Mouse (Mus musculus) hindbrain, embryonic 10.5 days (tissue): Measurements from ENCODE around the gene Extl2. TPM values are rescaled to one million over a fixed set of nuclear protein-coding genes. Genes with fewer than 3 reads are reported as not detected.
A peak's percentile ranks its signal among the peaks of the same experiment; 100 is the strongest.

Experiments used
- DNase-seq: peaks from one replicate; pipeline ENCODE4 v3.0.0-alpha.2; 2017; ENCODE audit warnings: low spot score
- H3K27ac ChIP-seq: fragments of 300-500 bp; sonication (generic); 2 replicates; pipeline ENCODE4 v1.5.1; 2016; ENCODE audit warnings: mild to moderate bottlenecking, moderate library complexity
- H3K27me3 ChIP-seq: fragments of 300-500 bp; sonication (generic); 2 replicates; pipeline ENCODE4 v1.6.1; 2016; ENCODE audit warnings: mild to moderate bottlenecking; ENCODE audit not compliant: poor library complexity, insufficient read depth, severe bottlenecking
- H3K36me3 ChIP-seq: fragments of 300-500 bp; sonication (generic); 2 replicates; pipeline ENCODE4 v1.6.1; 2016; ENCODE audit warnings: mild to moderate bottlenecking, moderate library complexity
- H3K4me1 ChIP-seq: fragments of 300-500 bp; sonication (generic); replicated peaks from 2 replicates; pipeline ENCODE4 v1.6.1; 2016; ENCODE audit warnings: mild to moderate bottlenecking
- H3K4me3 ChIP-seq: fragments of 300-500 bp; sonication (generic); 2 replicates; pipeline ENCODE4 v1.5.1; 2016; ENCODE audit warnings: mild to moderate bottlenecking, moderate library complexity
- H3K9me3 ChIP-seq: fragments of 300-500 bp; sonication (generic); 2 replicates; pipeline ENCODE4 v1.6.1; 2016; ENCODE audit warnings: mild to moderate bottlenecking, moderate library complexity
- WGBS: fragments of 180-500 bp; shearing (Covaris S2); methylation state at CpG from one replicate; pipeline ENCODE4 v1.1.7; 2016; 5-methylcytosine and 5-hydroxymethylcytosine counted together
- polyA plus RNA-seq: library from polyadenylated mRNA; unstranded; fragments of >200 nt; fragmentation: Nextera tagmentation; extraction: Ambion mirVana; gene quantifications from 2 replicates; pipeline ENCODE4 v1.2.1, GENCODE M21; 2016

The Extl2 gene
- polyA plus RNA-seq, result 20.7 and 23.6 TPM in 2 replicates

- WGBS, result under 1% methylated on average over 67 of the region's 67 CpGs
- Histone ChIP-seq H3K27me3 (no peaks in the 10 kb centered on the region), H3K27ac (peak within 1 kb of the TSS; percentile 92), H3K9me3 (no peaks in the 10 kb centered on the region), H3K36me3 (peaks cover 29% of the 10 kb centered on the region), H3K4me3 (peak within 1 kb of the TSS; percentile 91), H3K4me1 (peaks cover 36% of the 10 kb centered on the region)
- peak; percentile 92 for DNase-seq
Measured at GRCm38 (mm10) chr3:116006978-116007940, at the start of gene Extl2, which contains the start of gene Slc30a7. Extl2 (plus strand) TSS chr3:116007462. Slc30a7 (minus strand) TSS chr3:116007406.

DNA sequence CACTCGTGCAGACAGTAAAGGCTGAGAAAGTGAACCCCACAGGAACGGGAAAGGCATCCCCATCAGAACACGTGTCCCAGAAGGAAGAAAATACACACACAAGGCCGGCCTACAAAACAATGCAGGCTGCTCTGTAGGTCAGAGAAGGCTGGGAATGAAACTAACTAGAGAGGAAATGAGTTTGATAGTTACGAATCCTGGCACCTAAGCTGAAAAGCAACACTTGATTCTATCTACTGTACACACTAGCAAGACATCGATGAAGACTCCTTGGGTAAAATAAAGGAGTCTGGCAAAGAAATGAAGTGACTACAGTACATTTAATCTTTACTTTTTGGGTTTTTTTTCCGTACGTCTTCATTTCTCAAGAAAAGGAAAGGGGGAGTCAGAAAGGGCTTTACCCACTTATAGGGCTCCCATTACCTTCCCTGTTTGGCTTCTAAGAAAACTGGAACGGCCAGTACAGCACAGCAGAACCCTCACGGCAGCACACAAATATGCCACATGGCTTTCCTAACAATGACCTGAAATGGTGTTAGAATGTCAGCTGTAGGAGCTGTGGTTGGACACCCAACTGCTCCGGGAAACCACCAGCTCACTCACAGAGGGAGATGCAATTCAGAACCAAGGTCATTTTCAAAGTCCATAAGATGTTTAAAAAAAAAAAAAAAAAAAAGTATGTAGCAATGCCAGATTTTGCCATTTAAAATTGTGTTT is 45.8 kb upstream of the Extl2 start:
- Histone ChIP-seq H3K27me3 (no peaks in the 10 kb centered on the region), H3K4me1 (no peaks in the 10 kb centered on the region), H3K36me3 (peaks cover 46% of the 10 kb centered on the region), H3K27ac (no peak overlapping the region), H3K9me3 (no peaks in the 10 kb centered on the region), H3K4me3 (no peak overlapping the region)
- 86% methylated on average over 11 of the region's 11 CpGs for WGBS
- DNase-seq, result no peak

GRCm38 (mm10) chr3:115962028-115962415 is 45.2 kb upstream of the Extl2 start:
- Histone ChIP-seq H3K27me3 (no peaks in the 10 kb centered on the region), H3K36me3 (peaks cover 41% of the 10 kb centered on the region), H3K4me3 (no peak overlapping the region), H3K9me3 (no peaks in the 10 kb centered on the region), H3K27ac (no peak overlapping the region), H3K4me1 (no peaks in the 10 kb centered on the region)
- DNase-seq, result no peak
- 69% methylated on average over 4 of the region's 4 CpGs for WGBS

DNA sequence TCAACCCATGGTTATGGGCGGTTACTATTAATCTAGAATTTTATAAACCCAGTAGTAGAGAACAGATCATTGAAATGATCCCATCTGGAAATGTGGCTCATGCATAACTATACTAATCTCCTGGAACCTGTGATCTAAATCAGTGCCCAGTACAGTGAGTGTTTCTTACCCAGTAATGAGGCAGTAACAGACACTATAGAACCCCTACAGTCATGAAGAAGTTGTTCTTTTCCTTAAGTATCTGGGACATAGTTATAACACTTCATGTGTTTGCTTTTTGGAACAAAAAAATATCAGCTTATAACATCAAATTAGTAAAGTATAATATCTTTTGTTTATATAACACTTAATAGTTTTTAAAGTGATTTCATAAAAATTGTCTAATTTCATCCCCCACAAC is 43.7 kb upstream of the Extl2 start:
- no peaks in the 10 kb centered on the region for H3K9me3 ChIP-seq
- no peaks in the 10 kb centered on the region for H3K4me1 ChIP-seq
- no peak overlapping the region for H3K27ac ChIP-seq
- H3K27me3 ChIP-seq, result no peaks in the 10 kb centered on the region
- DNase-seq, result no peak
- H3K4me3 ChIP-seq, result no peak overlapping the region
- peaks cover 26% of the 10 kb centered on the region for H3K36me3 ChIP-seq
- 97% methylated on average over 1 of the region's 1 CpGs for WGBS

DNA sequence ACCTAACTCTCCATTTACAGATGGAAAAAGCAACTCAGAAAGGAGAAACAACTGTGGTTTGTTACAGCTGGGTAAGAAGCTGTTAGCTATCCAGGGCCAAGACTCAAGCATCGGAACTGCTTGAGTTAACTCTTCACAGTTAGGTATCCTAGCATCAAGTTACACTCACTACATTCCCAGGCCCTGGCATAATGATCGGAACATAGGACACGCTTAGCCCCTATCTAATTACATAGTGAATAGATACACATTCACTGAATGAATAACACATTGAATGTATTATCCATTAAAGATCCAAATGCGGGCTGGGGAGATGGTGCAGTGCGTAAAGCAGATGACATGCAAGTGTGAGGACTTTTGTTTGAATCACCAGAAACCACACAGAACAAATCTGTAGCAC is 43.2 kb upstream of the Extl2 start:
- H3K27ac ChIP-seq, result no peak overlapping the region
- H3K4me3 ChIP-seq, result no peak overlapping the region
- peaks cover 26% of the 10 kb centered on the region for H3K36me3 ChIP-seq
- DNase-seq, result no peak
- whole genome bisulfite sequencing, result 79% methylated on average over 5 of the region's 5 CpGs
- no peaks in the 10 kb centered on the region for H3K9me3 ChIP-seq
- H3K4me1 ChIP-seq, result no peaks in the 10 kb centered on the region
- H3K27me3 ChIP-seq, result no peaks in the 10 kb centered on the region

- H3K4me3 ChIP-seq, result no peak overlapping the region
- no peaks in the 10 kb centered on the region for H3K27me3 ChIP-seq
- 92% methylated on average over 10 of the region's 10 CpGs for WGBS
- H3K4me1 ChIP-seq, result no peaks in the 10 kb centered on the region
- H3K27ac ChIP-seq, result no peak overlapping the region
- no peaks in the 10 kb centered on the region for H3K9me3 ChIP-seq
- DNase-seq, result no peak
- H3K36me3 ChIP-seq, result peaks cover 55% of the 10 kb centered on the region
Measured at GRCm38 (mm10) chr3:115968745-115969530, 38.3 kb upstream of the Extl2 start.

DNA sequence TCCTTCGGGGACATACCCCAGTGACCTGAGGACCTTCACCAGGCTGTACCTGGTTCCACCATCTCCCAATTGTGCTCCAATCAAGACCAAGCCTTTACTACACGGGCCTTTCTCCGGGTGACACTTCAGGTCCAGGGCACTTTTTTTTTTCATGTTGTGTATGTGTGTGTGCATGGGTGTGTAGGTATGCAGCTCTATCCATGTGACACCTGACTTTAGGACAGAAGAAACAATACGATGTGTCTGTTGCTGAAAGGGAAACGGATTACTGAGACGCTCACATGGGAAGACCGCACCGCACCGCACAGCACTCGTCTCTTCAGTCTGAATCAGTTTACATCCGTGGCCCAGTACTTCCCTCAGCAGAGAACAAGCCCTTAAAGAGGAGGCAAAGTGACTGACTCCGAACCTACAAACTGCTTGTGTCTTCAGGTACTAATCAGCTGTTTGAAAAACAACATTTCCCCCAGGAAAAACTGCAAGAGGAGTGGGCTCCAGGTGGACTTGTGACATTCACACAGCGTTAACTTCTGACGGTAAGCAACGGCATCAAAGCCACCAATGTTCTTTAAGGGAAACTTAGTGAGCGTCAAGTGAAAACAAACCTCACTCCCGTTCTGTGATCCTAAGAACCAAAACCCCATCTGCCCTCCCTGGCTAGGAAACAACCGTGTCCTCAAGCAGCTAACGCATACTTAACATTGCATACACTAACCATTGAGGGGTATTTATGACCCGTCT is 36.0 kb upstream of the Extl2 start:
- H3K27me3 ChIP-seq, result no peaks in the 10 kb centered on the region
- H3K36me3 ChIP-seq, result peaks cover 68% of the 10 kb centered on the region
- H3K4me3 ChIP-seq, result no peak overlapping the region
- 94% methylated on average over 20 of the region's 20 CpGs for WGBS
- no peak overlapping the region for H3K27ac ChIP-seq
- H3K4me1 ChIP-seq, result no peaks in the 10 kb centered on the region
- no peaks in the 10 kb centered on the region for H3K9me3 ChIP-seq
- DNase-seq, result no peak

GRCm38 (mm10) chr3:115971891-115972646 is 35.2 kb upstream of the Extl2 start:
- H3K4me1 ChIP-seq, result no peaks in the 10 kb centered on the region
- H3K4me3 ChIP-seq, result no peak overlapping the region
- no peak overlapping the region for H3K27ac ChIP-seq
- WGBS, result 93% methylated on average over 14 of the region's 14 CpGs
- no peak for DNase-seq
- H3K36me3 ChIP-seq, result peaks cover 75% of the 10 kb centered on the region
- no peaks in the 10 kb centered on the region for H3K9me3 ChIP-seq
- no peaks in the 10 kb centered on the region for H3K27me3 ChIP-seq

- H3K4me1 ChIP-seq, result no peaks in the 10 kb centered on the region
- H3K4me3 ChIP-seq, result no peak overlapping the region
- no peaks in the 10 kb centered on the region for H3K27me3 ChIP-seq
- peaks cover 82% of the 10 kb centered on the region for H3K36me3 ChIP-seq
- no peaks in the 10 kb centered on the region for H3K9me3 ChIP-seq
- WGBS, result 93% methylated on average over 6 of the region's 6 CpGs
- DNase-seq, result no peak
- H3K27ac ChIP-seq, result no peak overlapping the region
Measured at GRCm38 (mm10) chr3:115974228-115974627, 33.0 kb upstream of the Extl2 start.

DNA sequence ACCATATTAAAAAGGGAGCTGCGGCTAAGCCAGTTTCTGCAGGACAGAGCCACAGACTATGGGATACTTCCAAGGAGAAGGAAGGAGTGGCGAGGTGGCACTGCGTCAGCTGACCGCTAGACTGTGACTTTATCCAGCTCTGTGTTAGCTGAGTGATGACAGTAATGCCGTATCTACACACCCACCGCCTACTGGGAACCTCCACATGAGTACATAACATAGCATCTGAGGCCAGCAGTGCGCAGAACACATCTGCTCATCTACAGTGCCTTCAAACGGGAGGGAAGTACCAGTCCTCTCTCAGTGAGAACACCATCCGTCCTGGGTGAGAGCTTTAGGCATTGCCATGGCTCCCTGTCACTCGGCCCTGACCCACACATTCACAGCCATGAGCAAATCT is 32.3 kb upstream of the Extl2 start:
- WGBS, result 93% methylated on average over 10 of the region's 10 CpGs
- H3K27me3 ChIP-seq, result no peaks in the 10 kb centered on the region
- no peaks in the 10 kb centered on the region for H3K9me3 ChIP-seq
- no peaks in the 10 kb centered on the region for H3K4me1 ChIP-seq
- no peak overlapping the region for H3K27ac ChIP-seq
- DNase-seq, result no peak
- peaks cover 83% of the 10 kb centered on the region for H3K36me3 ChIP-seq
- no peak overlapping the region for H3K4me3 ChIP-seq

DNA sequence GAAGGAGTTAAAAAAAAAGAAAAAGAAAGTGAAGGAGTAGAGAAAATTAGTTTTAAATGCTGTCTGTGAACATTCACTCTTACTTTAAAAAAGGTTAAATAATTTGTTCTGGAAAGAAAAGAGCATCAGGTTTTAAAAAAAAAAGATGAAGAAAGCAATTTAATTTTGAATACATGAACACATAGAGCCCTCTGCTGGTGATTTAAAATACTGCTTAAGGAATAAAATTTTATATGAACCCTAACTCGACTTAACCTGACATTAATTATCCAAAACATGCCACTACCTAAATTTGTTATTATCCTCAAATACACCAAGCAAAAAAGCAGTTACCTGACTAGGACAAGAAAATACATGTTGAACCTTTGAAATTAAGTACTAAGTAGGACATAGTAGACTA is 28.3 kb upstream of the Extl2 start:
- DNase-seq, result no peak
- WGBS, result 56% methylated on average over 1 of the region's 1 CpGs

More for the DNA sequence above, 28.3 kb upstream of the Extl2 start:
- Histone ChIP-seq H3K36me3 (peaks cover 75% of the 10 kb centered on the region), H3K27ac (no peak overlapping the region), H3K9me3 (no peaks in the 10 kb centered on the region), H3K4me1 (no peaks in the 10 kb centered on the region), H3K4me3 (no peak overlapping the region), H3K27me3 (no peaks in the 10 kb centered on the region)
